ENCODE assay signal across 15 mouse cellular contexts in the genomic region with DNA sequence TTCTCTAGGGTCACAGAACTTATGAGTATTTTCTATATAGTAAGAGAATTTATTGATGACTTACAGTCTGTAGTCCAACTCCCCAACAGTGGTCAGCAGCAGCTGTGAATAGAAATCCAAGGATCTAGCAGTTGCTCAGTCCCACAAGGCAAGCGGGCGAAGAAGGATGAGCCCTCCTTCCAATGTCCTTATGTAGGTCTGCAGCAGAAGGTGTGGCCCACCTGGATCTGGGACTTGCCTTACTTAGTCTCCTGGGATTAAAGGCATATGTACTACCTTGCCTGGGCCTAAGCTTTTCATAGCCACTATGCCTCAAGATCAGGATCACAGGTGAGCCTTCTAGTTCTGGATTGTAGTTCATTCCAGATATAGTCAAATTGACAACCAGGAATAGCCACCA. TPM values are rescaled to one million over a fixed set of nuclear protein-coding genes. Genes with fewer than 3 reads are reported as not detected.
DNase-seq lines count a peak whose midpoint lies in the region; ATAC-seq and TF ChIP-seq lines count a peak whose summit lies in the region.
"Had no signal": no experiment of that assay in that cellular context is flagged by ENCODE, and none has a peak within 500 bp of the region (broad histone marks: within the 10 kb centered on the region; RNA-seq: fewer than 3 reads in every experiment).

No protein-coding gene starts in this region.

- WGBS in stomach, embryonic 15.5 days: 97% methylated on average over 2 of the region's 2 CpGs

- no peaks in the 10 kb centered on the region for H3K36me3 ChIP-seq in testis, adult 2 months (ENCODE audit: control insufficient read depth, insufficient read depth, low read length)
- no peaks in the 10 kb centered on the region for H3K36me3 ChIP-seq in stomach, embryonic 15.5 days
- H3K36me3 ChIP-seq: embryonic facial prominence, embryonic 12.5 days; forebrain, embryonic 12.5 days; heart, embryonic 13.5 days; hindbrain, embryonic 15.5 days had no signal

- no peak overlapping the region for H3K9ac ChIP-seq in stomach, embryonic 15.5 days
- H3K9ac ChIP-seq: embryonic facial prominence, embryonic 12.5 days; forebrain, embryonic 12.5 days; heart, embryonic 13.5 days; hindbrain, embryonic 15.5 days had no signal

- H3K27me3 ChIP-seq in testis, adult 2 months (ENCODE audit: control insufficient read depth, insufficient read depth, low read length): no peaks in the 10 kb centered on the region
- H3K27me3 ChIP-seq in stomach, embryonic 15.5 days (replicated peaks): no peaks in the 10 kb centered on the region
- H3K27me3 ChIP-seq: embryonic facial prominence, embryonic 12.5 days; forebrain, embryonic 12.5 days; heart, embryonic 13.5 days; hindbrain, embryonic 15.5 days had no signal

- H3K9me3 ChIP-seq in stomach, embryonic 15.5 days: no peaks in the 10 kb centered on the region
- H3K9me3 ChIP-seq: embryonic facial prominence, embryonic 12.5 days; forebrain, embryonic 12.5 days; heart, embryonic 13.5 days; hindbrain, embryonic 15.5 days had no signal

- no peak overlapping the region for H3K27ac ChIP-seq in testis, adult 2 months (ENCODE audit: control insufficient read depth, insufficient read depth, low read depth, low read length)
- H3K27ac ChIP-seq in stomach, embryonic 15.5 days: peak overlapping the region; percentile 40; the same call in 1 of the 2 replicates
- H3K27ac ChIP-seq: embryonic facial prominence, embryonic 12.5 days; forebrain, embryonic 12.5 days; heart, embryonic 13.5 days; hindbrain, embryonic 15.5 days had no signal

- no peak overlapping the region for H3K4me2 ChIP-seq in stomach, embryonic 15.5 days
- H3K4me2 ChIP-seq: embryonic facial prominence, embryonic 12.5 days; forebrain, embryonic 12.5 days; hindbrain, embryonic 15.5 days had no signal

- peak overlapping the region; percentile 8; the same call in 1 of the 2 replicates for H3K4me3 ChIP-seq in testis, adult 2 months (ENCODE audit: control insufficient read depth, low read depth, low read length)
- no peak overlapping the region for H3K4me3 ChIP-seq in stomach, embryonic 15.5 days (replicated peaks)
- H3K4me3 ChIP-seq: embryonic facial prominence, embryonic 12.5 days; forebrain, embryonic 12.5 days; heart, embryonic 13.5 days; hindbrain, embryonic 15.5 days had no signal

- peaks cover 3% of the 10 kb centered on the region for H3K4me1 ChIP-seq in testis, adult 2 months (ENCODE audit: control insufficient read depth, insufficient read depth, low read length)
- H3K4me1 ChIP-seq in stomach, embryonic 15.5 days: peaks cover 11% of the 10 kb centered on the region

- no peak for TF ChIP-seq POLR2A in testis, adult 2 months (IDR thresholded peaks at IDR 0.05; ENCODE audit: control insufficient read depth, low read depth, low read length)

- no peak for ATAC-seq in cerebellum, adult (ENCODE audit: insufficient number of reproducible peaks, low FRiP score, low TSS enrichment)
- no peak for ATAC-seq in stomach, embryonic 15.5 days (ENCODE audit: insufficient read depth, low FRiP score, low read depth)
- ATAC-seq: forebrain, embryonic 16.5 days had no signal

- no peak for TF ChIP-seq CTCF in testis, adult 2 months (IDR thresholded peaks at IDR 0.05; ENCODE audit: control insufficient read depth, insufficient read depth, insufficient replicate concordance, low read depth, low read length)

- DNase-seq in cerebellum, adult 9-10 months: peak; percentile 31
- DNase-seq in testis, postnatal 10 days (ENCODE audit: low spot score): no peak
- DNase-seq in yolk sac, embryonic 10.5 days (ENCODE audit: low spot score): no peak
- no peak for DNase-seq in spleen, adult 12 weeks (ENCODE audit: low spot score)
- DNase-seq: B cell, adult 2 months; gastrocnemius, postnatal 14 days; heart, postnatal 36 days had no signal

RNA-seq across cellular contexts. Expression of gene U2surp, which starts 2.0 kb away (rescaled TPM):
- 3.3 and 4.0 TPM in 2 replicates for polyA plus RNA-seq in testis, adult 2 months (2012; rRNA removed)
- 123 and 140 TPM in 2 replicates for polyA plus RNA-seq in stomach, embryonic 15.5 days (2015; fragmentation: Nextera tagmentation; extraction: Ambion mirVana)

RNA-seq across cellular contexts. Expression of gene Paqr9, which starts 45.7 kb away (rescaled TPM):
- 58.7 and 63.4 TPM in 2 replicates for polyA plus RNA-seq in testis, adult 2 months (2012; rRNA removed)
- 0.61 and 1.3 TPM in 2 replicates for polyA plus RNA-seq in stomach, embryonic 15.5 days (2015; fragmentation: Nextera tagmentation; extraction: Ambion mirVana)

Comparison
In these comparisons a context has a peak if more than half of its experiments do, and no peak if none do; other contexts are left out.
1. RNA of gene U2surp, which starts 2.0 kb away (polyA plus RNA-seq): 123 to 140 TPM in stomach, embryonic 15.5 days; 3.3 to 4.0 TPM in testis, adult 2 months; every median in the first group is over 10 times any median in the second.
2. RNA of gene Paqr9, which starts 45.7 kb away (polyA plus RNA-seq): 58.7 to 63.4 TPM in testis, adult 2 months; 0.61 to 1.3 TPM in stomach, embryonic 15.5 days; every median in the first group is over 10 times any median in the second.